Mouse (Mus musculus) heart, adult 9 months (tissue): ENCODE data around the gene Myt1l.

Experiments used
- DNase-seq, 2 experiments: peaks; one replicate each; pipeline ENCODE4 v3.0.0; 2022; ENCODE audit warnings: low spot score in 2 of 2

Gene Myt1l

GRCm38 (mm10) chr12:29569311-29569710, 41.1 kb downstream of the Myt1l start:
- DNase-seq, result peak in 1 of 2 experiments; percentile 10

DNA sequence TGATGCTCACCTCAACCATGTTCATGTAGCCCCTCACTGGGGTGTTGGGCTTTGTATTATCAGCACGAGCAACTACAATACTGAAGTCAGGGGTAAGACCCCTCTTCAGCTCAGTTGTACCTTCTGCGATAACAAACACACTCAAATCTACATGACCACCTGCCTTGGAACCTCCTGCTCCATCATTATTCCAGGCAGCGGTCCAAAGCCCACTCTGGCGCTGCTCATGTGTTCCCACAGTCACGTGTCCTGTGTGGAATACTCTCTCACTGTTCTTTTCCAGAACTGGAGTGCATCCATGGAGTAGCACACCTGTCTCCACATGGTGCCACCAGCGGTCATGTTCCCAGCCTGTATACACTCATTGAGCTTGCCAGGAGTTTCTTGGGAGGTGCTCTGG, 42.2 kb downstream of the Myt1l start:
- DNase-seq, result no peak

DNA sequence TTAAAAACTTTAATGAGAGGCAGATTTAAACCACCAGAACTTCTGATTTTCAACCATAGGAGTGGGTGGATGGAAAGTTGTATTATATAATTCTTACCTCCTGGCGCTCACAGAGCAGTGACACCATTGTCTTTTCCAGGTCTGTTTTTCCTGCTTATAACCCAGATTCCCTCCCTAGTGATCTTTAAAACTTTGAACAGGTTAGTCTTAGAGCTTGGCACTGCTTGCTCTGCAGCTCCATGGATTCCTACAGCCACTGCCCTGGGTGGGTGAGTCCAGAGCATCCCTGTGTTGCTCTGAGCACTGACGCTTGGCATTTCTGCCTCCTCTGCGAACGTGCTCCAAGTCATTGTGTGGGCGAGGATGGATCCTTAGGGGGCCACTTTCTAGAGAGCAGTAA, 43.4 kb downstream of the Myt1l start:
- DNase-seq, result no peak

DNA sequence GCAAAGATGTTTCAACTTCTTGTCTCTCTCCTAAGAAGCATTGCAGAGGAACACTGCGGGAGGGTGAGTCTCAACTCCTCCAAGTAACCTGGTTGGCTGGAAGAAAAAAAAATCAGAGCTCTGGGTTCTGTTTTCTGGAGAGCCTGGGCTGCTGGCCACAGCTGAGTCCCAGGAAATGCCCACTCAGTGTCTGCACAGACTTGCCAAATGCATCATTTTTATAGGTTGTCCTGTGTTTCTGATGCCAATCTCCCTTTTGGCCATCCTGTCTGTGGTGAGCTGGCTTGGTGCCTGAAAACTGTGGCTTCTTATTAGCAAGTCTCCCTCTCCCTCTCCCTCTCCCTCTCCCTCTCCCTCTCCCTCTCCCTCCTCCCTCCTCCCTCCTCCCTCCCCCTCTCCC, 65.6 kb downstream of the Myt1l start:
- no peak for DNase-seq

DNA sequence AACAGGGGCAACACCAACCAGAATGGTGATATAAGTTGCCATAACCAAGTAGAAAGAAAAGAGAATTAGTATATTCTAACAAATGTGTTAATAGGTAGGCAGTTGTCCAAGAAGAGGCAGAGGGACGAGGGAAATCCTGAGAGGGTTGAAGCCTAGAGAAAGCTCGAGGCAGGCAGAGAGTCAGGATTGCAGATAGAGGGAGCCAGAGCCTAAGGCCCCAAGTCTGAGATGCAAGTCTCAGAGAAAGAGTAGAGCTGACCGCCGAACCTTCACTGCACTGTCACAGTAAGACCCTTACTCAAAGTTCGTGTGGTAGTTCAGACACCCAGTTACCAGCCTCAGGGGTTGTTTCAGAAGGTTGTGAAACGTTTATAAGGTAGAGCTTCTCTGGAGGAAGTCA, 71.7 kb downstream of the Myt1l start:
- no peak for DNase-seq

- no peak for DNase-seq
These were observed 73.0 kb downstream of the Myt1l start for GRCm38 (mm10) chr12:29601223-29601622.

DNA sequence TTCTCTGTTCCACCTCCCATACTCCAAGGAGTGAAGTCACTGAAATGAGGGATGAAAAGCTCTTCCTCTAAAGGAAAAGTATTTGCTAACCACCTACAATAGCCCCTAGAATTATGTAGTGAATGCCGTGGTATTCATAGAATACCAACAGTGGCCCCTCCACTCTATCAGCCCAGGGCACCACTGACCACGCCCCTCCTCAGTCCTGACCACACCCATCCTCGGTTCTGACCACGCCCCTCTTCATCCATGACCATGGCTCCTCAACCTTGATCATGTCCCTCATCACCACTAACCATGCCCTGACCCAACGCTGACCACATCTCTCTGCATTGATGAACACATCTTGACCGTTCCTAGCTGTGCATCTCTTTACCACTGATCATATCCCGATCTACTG, 76.5 kb downstream of the Myt1l start:
- no peak for DNase-seq

- no peak for DNase-seq
These were observed 76.9 kb downstream of the Myt1l start for GRCm38 (mm10) chr12:29605124-29605523.

GRCm38 (mm10) chr12:29606221-29606620, 78.0 kb downstream of the Myt1l start:
- no peak for DNase-seq

- DNase-seq, result no peak
These were observed 89.6 kb downstream of the Myt1l start for GRCm38 (mm10) chr12:29617746-29618145.

DNA sequence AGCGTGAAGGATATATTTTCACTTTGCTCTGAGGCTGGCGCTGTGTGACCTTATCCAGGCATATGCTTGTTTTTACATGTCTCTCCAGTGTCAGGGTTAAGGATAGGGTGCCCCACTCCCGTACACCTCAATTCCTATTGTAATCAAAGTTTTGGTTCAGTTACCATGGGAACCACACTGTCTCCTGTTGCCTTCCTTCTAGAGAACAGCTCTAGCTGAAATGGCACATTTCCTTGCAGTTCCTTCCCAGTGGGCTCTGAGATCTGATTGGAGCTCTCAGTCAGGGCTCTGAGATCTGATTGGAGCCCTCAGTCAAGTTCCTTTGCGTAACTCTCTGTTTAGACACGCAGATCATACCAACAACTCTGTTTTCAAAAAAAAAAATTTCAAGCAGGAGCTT, 93.3 kb downstream of the Myt1l start:
- DNase-seq, result no peak

DNA sequence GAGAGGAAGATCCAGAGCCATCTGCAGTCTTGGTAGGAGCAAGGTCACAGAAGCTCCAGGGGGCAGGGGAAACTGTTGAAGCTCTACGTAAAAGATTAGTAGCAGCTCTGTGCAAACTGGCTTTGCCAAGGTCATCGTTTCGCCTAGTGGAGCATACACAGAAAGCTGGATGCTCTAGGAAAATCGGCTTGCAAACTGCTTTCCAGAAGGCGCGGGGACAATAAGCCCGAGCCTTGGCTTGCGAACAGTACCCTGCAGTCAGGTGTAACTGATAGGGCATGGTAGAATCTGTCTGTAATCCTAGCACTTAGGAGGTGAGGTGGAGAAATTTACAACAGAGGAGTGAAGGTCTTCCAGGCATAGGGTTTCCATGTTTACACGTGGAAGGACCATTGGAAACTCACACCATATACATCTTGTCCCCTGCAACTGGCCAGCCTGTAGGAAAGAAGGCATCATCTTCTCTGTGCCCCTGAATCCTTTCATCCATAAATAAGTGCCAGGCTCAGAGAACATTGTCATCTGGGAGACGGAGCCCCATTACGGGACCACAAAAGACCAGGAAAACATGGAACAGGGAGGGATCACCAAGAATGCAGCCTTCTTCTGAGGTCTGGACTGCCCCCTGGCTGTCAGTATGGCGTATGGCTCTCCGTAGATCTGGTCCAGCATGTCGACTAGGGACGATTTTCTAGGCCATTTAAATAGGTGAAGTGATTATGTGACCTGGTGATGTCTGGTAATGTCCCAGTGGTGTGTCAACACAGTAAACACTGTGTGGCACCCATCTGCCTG, 100.0 kb downstream of the Myt1l start:
- no peak for DNase-seq

DNA sequence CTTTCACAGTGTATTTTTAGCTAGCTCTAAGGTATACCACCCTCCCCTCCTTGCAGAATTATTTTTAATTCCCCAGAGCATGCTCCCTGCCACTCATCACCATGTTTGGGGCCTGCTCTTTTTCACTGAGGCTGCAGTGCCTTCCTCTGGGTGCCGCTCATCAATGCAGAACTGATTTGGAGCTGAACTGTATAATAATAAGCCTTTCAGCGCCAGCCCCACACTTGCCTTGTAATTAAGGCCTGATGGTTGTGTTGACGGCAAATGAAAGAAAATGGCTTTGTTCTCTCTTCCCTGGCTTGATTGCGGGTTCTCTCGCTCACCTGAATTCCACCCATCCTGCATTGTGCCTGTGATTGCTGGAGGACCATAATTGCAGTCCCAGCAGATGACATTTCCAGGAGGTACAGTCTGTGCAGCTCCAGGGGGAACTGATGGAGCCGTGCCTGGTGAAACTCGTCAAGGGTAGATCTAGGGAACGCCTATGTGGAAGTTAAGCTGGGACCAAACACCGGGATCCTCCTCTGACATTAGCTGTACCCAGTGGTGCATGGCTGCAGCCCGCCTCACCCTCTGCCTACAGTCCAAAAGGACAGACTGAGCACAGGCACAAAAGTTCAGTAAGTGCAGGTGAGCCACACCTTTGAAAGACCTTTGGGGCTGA, 101.8 kb downstream of the Myt1l start:
- no peak for DNase-seq

DNA sequence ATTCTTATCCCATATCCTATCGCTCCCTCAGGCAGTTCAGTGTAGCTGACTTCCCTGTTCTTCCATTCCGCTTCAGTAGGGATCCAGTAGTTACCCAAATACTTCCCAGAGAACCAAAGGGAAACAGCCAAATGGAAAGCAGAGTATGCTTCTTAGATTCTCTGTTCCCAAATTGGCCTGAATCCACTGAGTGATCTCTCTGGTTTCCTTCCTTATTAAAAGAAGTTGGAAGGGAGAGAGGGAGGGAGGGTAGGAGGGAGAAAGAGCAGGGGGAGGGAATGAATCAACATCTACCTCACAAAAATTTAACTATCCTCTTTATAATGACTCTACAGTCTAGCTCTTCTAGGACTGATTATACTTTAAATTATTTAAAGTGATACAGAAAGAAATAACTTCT, 106.3 kb downstream of the Myt1l start:
- DNase-seq, result no peak

DNA sequence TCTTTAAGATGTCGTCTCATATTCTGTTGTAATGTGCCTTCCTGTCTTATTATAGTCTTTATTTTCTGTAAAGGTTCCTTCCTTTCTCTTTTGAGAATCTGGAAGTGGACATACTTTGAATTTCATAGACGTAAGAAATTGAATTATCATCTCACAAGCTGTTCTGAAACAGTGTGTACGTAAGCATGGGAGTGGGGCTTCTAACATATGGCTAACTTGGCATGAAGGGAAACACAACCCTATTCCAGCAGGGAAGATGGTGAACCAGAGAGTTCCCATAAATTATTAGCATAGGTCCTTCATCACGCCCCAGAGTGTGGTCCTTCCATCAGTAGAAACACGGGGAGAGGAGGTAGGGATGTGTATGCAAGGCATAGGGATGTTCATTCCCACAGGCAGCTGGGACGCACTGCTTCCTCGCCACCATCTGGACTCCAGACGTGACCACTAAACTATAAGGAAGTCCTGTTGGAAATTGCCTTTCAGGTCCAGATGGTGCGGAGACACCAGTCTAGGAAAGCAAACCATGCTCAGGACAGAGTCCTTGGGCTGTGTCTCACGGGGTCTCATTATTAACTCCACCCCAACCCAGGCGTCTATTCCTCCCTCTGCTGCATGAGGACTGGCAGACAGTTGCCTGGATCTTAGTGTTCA, 111.5 kb downstream of the Myt1l start:
- no peak for DNase-seq

- DNase-seq, result no peak
These were observed 112.0 kb downstream of the Myt1l start for GRCm38 (mm10) chr12:29640201-29640600.

- DNase-seq, result no peak
These were observed 114.7 kb downstream of the Myt1l start for GRCm38 (mm10) chr12:29642915-29643314.

GRCm38 (mm10) chr12:29644091-29644490, 115.9 kb downstream of the Myt1l start:
- no peak for DNase-seq

- no peak for DNase-seq
These were observed 116.5 kb downstream of the Myt1l start for GRCm38 (mm10) chr12:29644721-29645120.

GRCm38 (mm10) chr12:29649510-29650152, 121.4 kb downstream of the Myt1l start:
- no peak for DNase-seq

GRCm38 (mm10) chr12:29652516-29652915, 124.3 kb downstream of the Myt1l start:
- DNase-seq, result no peak

DNA sequence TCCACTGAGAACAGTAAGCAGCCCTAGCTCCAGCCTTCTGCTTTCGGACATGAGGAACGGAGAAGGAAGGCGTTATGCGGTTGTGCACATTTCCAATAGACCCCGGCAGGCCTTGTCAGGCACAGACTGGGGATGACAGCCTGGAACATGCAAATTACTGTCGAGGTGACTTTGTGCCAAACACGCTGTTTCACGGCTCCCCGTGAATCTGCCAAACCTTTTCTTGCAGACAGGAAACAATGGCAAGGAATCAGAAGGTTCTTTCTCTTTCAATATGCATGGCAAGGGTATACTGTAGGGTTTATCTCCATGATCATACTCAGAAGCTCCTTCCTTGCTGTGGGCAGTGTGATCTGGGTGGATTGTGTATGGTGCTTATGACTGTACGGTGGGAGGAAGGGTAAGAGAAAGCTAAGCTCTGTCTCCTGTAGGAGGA, 127.0 kb downstream of the Myt1l start:
- DNase-seq, result no peak
